Mouse (Mus musculus): Measurements from ENCODE around the gene Wdr73. TPM values are rescaled to one million over a fixed set of nuclear protein-coding genes. Genes with fewer than 3 reads are reported as not detected.

The Wdr73 gene
- total and polyA plus RNA-seq, 3 experiments: 4.3 to 7.7 (median 7.2) TPM

- TF ChIP-seq CTCF (IDR thresholded peaks at IDR 0.05) (peak; percentile 59), EP300 (IDR thresholded peaks at IDR 0.05; ENCODE audit: insufficient read depth, low read depth, low read length) (no peak), POLR2A (IDR thresholded peaks at IDR 0.05; ENCODE audit: insufficient read depth, low read depth, low read length) (no peak)
- intact Hi-C loops (cut with DNase I): loop anchor here (10.0 kb wide), 1 partner anchor 172 kb away; the partner anchor contains the start of gene Alpk3
- Histone ChIP-seq H3K4me3 (no peak overlapping the region), H3K79me2 (replicated peaks; ENCODE audit: control insufficient read depth, insufficient read depth, low read length) (no peaks in the 10 kb centered on the region), H3K36me3 (ENCODE audit: control insufficient read depth, insufficient read depth, low read length) (no peaks in the 10 kb centered on the region), H3K27me3 (ENCODE audit: control insufficient read depth, insufficient read depth, low read length) (no peaks in the 10 kb centered on the region), H3K27ac (no peak overlapping the region), H3K9ac (ENCODE audit: low read depth, low read length) (peak overlapping the region; percentile 29), H3K4me1 (ENCODE audit: control insufficient read depth, insufficient read depth, low read length) (peaks cover 4% of the 10 kb centered on the region)
- WGBS: 23% methylated on average over 14 of the region's 14 CpGs
- DNase-seq: peak; percentile 40 to 57
These were observed 18.1 kb downstream of the Wdr73 start for GRCm38 (mm10) chr7:80882830-80883505.

- WGBS: 83% methylated on average over 37 of the region's 37 CpGs
- TF ChIP-seq CTCF (IDR thresholded peaks at IDR 0.05) (no peak), EP300 (IDR thresholded peaks at IDR 0.05; ENCODE audit: insufficient read depth, low read depth, low read length) (no peak), POLR2A (IDR thresholded peaks at IDR 0.05; ENCODE audit: insufficient read depth, low read depth, low read length) (no peak)
- DNase-seq: no peak
These were observed 25.3 kb downstream of the Wdr73 start for GRCm38 (mm10) chr7:80875727-80876126.

GRCm38 (mm10) chr7:80873631-80874030 is 27.4 kb downstream of the Wdr73 start:
- intact Hi-C loops (cut with DNase I): no loop called here

More at GRCm38 (mm10) chr7:80875727-80876126, 25.3 kb downstream of the Wdr73 start:
- Histone ChIP-seq H3K4me1 (ENCODE audit: control insufficient read depth, insufficient read depth, low read length) (no peaks in the 10 kb centered on the region), H3K4me3 (no peak overlapping the region), H3K9ac (ENCODE audit: low read depth, low read length) (no peak overlapping the region), H3K27ac (no peak overlapping the region), H3K27me3 (ENCODE audit: control insufficient read depth, insufficient read depth, low read length) (no peaks in the 10 kb centered on the region), H3K79me2 (replicated peaks; ENCODE audit: control insufficient read depth, insufficient read depth, low read length) (no peaks in the 10 kb centered on the region), H3K36me3 (ENCODE audit: control insufficient read depth, insufficient read depth, low read length) (no peaks in the 10 kb centered on the region)
- intact Hi-C loops (cut with DNase I): no loop called here

GRCm38 (mm10) chr7:80873038-80873437 is 28.0 kb downstream of the Wdr73 start:
- intact Hi-C loops (cut with DNase I): no loop called here
- no peaks in the 10 kb centered on the region for H3K4me1 ChIP-seq (ENCODE audit: control insufficient read depth, insufficient read depth, low read length)
- DNase-seq: no peak
- WGBS: 88% methylated on average over 5 of the region's 5 CpGs
- H3K36me3 ChIP-seq (ENCODE audit: control insufficient read depth, insufficient read depth, low read length): no peaks in the 10 kb centered on the region; the same call in 1 of the 2 replicates
- H3K4me3 ChIP-seq: no peak overlapping the region
- no peak overlapping the region for H3K9ac ChIP-seq (ENCODE audit: low read depth, low read length)
- no peak overlapping the region for H3K27ac ChIP-seq
- H3K79me2 ChIP-seq (replicated peaks; ENCODE audit: control insufficient read depth, insufficient read depth, low read length): no peaks in the 10 kb centered on the region
- H3K27me3 ChIP-seq (ENCODE audit: control insufficient read depth, insufficient read depth, low read length): no peaks in the 10 kb centered on the region
- no peak for TF ChIP-seq EP300 (IDR thresholded peaks at IDR 0.05; ENCODE audit: insufficient read depth, low read depth, low read length)
- no peak for TF ChIP-seq POLR2A (IDR thresholded peaks at IDR 0.05; ENCODE audit: insufficient read depth, low read depth, low read length)
- no peak for TF ChIP-seq CTCF (IDR thresholded peaks at IDR 0.05)

More at GRCm38 (mm10) chr7:80873631-80874030, 27.4 kb downstream of the Wdr73 start:
- no peak overlapping the region for H3K9ac ChIP-seq (ENCODE audit: low read depth, low read length)
- no peak for DNase-seq
- no peak overlapping the region for H3K4me3 ChIP-seq
- no peaks in the 10 kb centered on the region for H3K79me2 ChIP-seq (replicated peaks; ENCODE audit: control insufficient read depth, insufficient read depth, low read length)
- H3K27ac ChIP-seq: no peak overlapping the region
- no peak for TF ChIP-seq POLR2A (IDR thresholded peaks at IDR 0.05; ENCODE audit: insufficient read depth, low read depth, low read length)
- TF ChIP-seq CTCF (IDR thresholded peaks at IDR 0.05): 0 out of 2 replicates have a peak, but pooled peaks have one; percentile 9
- no peaks in the 10 kb centered on the region for H3K36me3 ChIP-seq (ENCODE audit: control insufficient read depth, insufficient read depth, low read length)
- WGBS: 99% methylated on average over 2 of the region's 2 CpGs
- H3K27me3 ChIP-seq (ENCODE audit: control insufficient read depth, insufficient read depth, low read length): no peaks in the 10 kb centered on the region
- H3K4me1 ChIP-seq (ENCODE audit: control insufficient read depth, insufficient read depth, low read length): no peaks in the 10 kb centered on the region

GRCm38 (mm10) chr7:80868686-80869085 is 32.4 kb downstream of the Wdr73 start:
- Histone ChIP-seq H3K27ac (no peak overlapping the region), H3K27me3 (ENCODE audit: control insufficient read depth, insufficient read depth, low read length) (no peaks in the 10 kb centered on the region), H3K4me1 (ENCODE audit: control insufficient read depth, insufficient read depth, low read length) (peaks cover 7% of the 10 kb centered on the region), H3K4me3 (no peak overlapping the region), H3K79me2 (replicated peaks; ENCODE audit: control insufficient read depth, insufficient read depth, low read length) (no peaks in the 10 kb centered on the region), H3K9ac (ENCODE audit: low read depth, low read length) (no peak overlapping the region), H3K36me3 (ENCODE audit: control insufficient read depth, insufficient read depth, low read length) (peaks cover 2% of the 10 kb centered on the region; the same call in 1 of the 2 replicates)
- intact Hi-C loops (cut with DNase I): no loop called here
- DNase-seq: no peak
- 63% methylated on average over 2 of the region's 2 CpGs for WGBS
- no peak for TF ChIP-seq POLR2A (IDR thresholded peaks at IDR 0.05; ENCODE audit: insufficient read depth, low read depth, low read length)
- TF ChIP-seq CTCF (IDR thresholded peaks at IDR 0.05): no peak
- TF ChIP-seq EP300 (IDR thresholded peaks at IDR 0.05; ENCODE audit: insufficient read depth, low read depth, low read length): no peak

GRCm38 (mm10) chr7:80866514-80867147 is 34.4 kb downstream of the Wdr73 start:
- 65% methylated on average over 7 of the region's 7 CpGs for WGBS
- Histone ChIP-seq H3K79me2 (replicated peaks; ENCODE audit: control insufficient read depth, insufficient read depth, low read length) (no peaks in the 10 kb centered on the region), H3K27me3 (ENCODE audit: control insufficient read depth, insufficient read depth, low read length) (no peaks in the 10 kb centered on the region), H3K9ac (ENCODE audit: low read depth, low read length) (no peak overlapping the region), H3K36me3 (ENCODE audit: control insufficient read depth, insufficient read depth, low read length) (peaks cover 2% of the 10 kb centered on the region; the same call in 1 of the 2 replicates), H3K4me1 (ENCODE audit: control insufficient read depth, insufficient read depth, low read length) (peaks cover 11% of the 10 kb centered on the region), H3K4me3 (no peak overlapping the region), H3K27ac (no peak overlapping the region)
- DNase-seq: no peak
- intact Hi-C loops (cut with DNase I): no loop called here
- TF ChIP-seq CTCF (IDR thresholded peaks at IDR 0.05): no peak
- no peak for TF ChIP-seq EP300 (IDR thresholded peaks at IDR 0.05; ENCODE audit: insufficient read depth, low read depth, low read length)
- TF ChIP-seq POLR2A (IDR thresholded peaks at IDR 0.05; ENCODE audit: insufficient read depth, low read depth, low read length): no peak
